In genomic region chr12:105108856-105109255, GRCm38 (mm10) we compare ENCODE assay signal across 34 mouse cellular contexts. TPM values are rescaled to one million over a fixed set of nuclear protein-coding genes. Genes with fewer than 3 reads are reported as not detected.
"Had no signal": no experiment of that assay in that cellular context is flagged by ENCODE, and none has a peak within 500 bp of the region (broad histone marks: within the 10 kb centered on the region; RNA-seq: fewer than 3 reads in every experiment).

No protein-coding gene starts in this region.

- H3K9ac ChIP-seq: heart, embryonic 12.5 days; hindbrain, embryonic 14.5 days; intestine, embryonic 15.5 days; limb, embryonic 12.5 days; liver, embryonic 13.5 days had no signal

- H3K27me3 ChIP-seq: heart, embryonic 12.5 days; intestine, embryonic 15.5 days; limb, embryonic 12.5 days; liver, embryonic 13.5 days had no signal

- H3K4me1 ChIP-seq: intestine, embryonic 15.5 days; liver, embryonic 13.5 days had no signal

- H3K4me3 ChIP-seq: gastrocnemius, adult 2 months; heart, adult 2 months; heart, embryonic 12.5 days; hindbrain, embryonic 10.5 days; intestine, embryonic 15.5 days; layer of hippocampus, adult 2 months; left cerebral cortex, adult 2 months; limb, embryonic 10.5 days; limb, embryonic 12.5 days; liver, embryonic 13.5 days had no signal

- H3K9me3 ChIP-seq: heart, embryonic 12.5 days; hindbrain, embryonic 10.5 days; intestine, embryonic 15.5 days; limb, embryonic 10.5 days; limb, embryonic 12.5 days; liver, embryonic 13.5 days had no signal

- H3K36me3 ChIP-seq: heart, embryonic 12.5 days; hindbrain, embryonic 10.5 days; intestine, embryonic 15.5 days; limb, embryonic 10.5 days; limb, embryonic 12.5 days; liver, embryonic 13.5 days had no signal

- H3K27ac ChIP-seq: heart, adult 2 months; hindbrain, embryonic 10.5 days; hindbrain, embryonic 14.5 days; intestine, embryonic 15.5 days; left cerebral cortex, adult 2 months; limb, embryonic 10.5 days; limb, embryonic 12.5 days; liver, embryonic 13.5 days had no signal

- ATAC-seq: forebrain, embryonic 16.5 days; inflammation-experienced regulatory T-cells, adult 6 months; intestine, embryonic 15.5 days; intestine, postnatal 0 days had no signal

- H3K4me2 ChIP-seq: heart, embryonic 12.5 days; hindbrain, embryonic 14.5 days; intestine, embryonic 15.5 days; limb, embryonic 12.5 days; liver, embryonic 11.5 days; liver, embryonic 13.5 days had no signal

- DNase-seq: gastrocnemius, adult 2 months; gastrocnemius, postnatal 10 days; gastrocnemius, postnatal 25 days; heart, adult 2 months; kidney, adult 18-20 months; kidney, adult 8-10 months; kidney, postnatal 25 days; liver; liver, embryonic 13.5 days had no signal

RNA-seq across cellular contexts. Expression of gene Tcl1b2, which starts 37.0 kb away (rescaled TPM):
- total RNA-seq: gastrocnemius, adult 2 months; gastrocnemius, postnatal 10 days; gastrocnemius, postnatal 25 days; gastrocnemius, postnatal 4 days; granulocyte monocyte progenitor cell, adult 5-6 weeks; heart, adult 2 months; heart, postnatal 14 days; layer of hippocampus, adult 2 months; layer of hippocampus, postnatal 10 days; layer of hippocampus, postnatal 25 days; left cerebral cortex, adult 2 months; left cerebral cortex, postnatal 14 days; left cerebral cortex, postnatal 36 days had no signal
- polyA plus RNA-seq: forebrain, embryonic 16.5 days; frontal cortex, adult 2 months; heart, adult 2 months; heart, embryonic 12.5 days; heart, embryonic 14.5 days; heart, postnatal 0 days; hindbrain, embryonic 10.5 days; hindbrain, embryonic 14.5 days; inflammation-experienced regulatory T-cells, adult 6 months; intestine, embryonic 15.5 days; intestine, postnatal 0 days; kidney, embryonic 14.5 days; kidney, embryonic 16.5 days; limb, embryonic 10.5 days; limb, embryonic 12.5 days; liver, embryonic 11.5 days; liver, embryonic 13.5 days had no signal

RNA-seq across cellular contexts. Expression of gene Tcl1b1, which starts 50.6 kb away (rescaled TPM):
- total RNA-seq: gastrocnemius, adult 2 months; gastrocnemius, postnatal 10 days; gastrocnemius, postnatal 25 days; gastrocnemius, postnatal 4 days; granulocyte monocyte progenitor cell, adult 5-6 weeks; heart, adult 2 months; heart, postnatal 14 days; layer of hippocampus, adult 2 months; layer of hippocampus, postnatal 10 days; layer of hippocampus, postnatal 25 days; left cerebral cortex, adult 2 months; left cerebral cortex, postnatal 14 days; left cerebral cortex, postnatal 36 days had no signal
- polyA plus RNA-seq: forebrain, embryonic 16.5 days; frontal cortex, adult 2 months; heart, adult 2 months; heart, embryonic 12.5 days; heart, embryonic 14.5 days; heart, postnatal 0 days; hindbrain, embryonic 10.5 days; hindbrain, embryonic 14.5 days; inflammation-experienced regulatory T-cells, adult 6 months; intestine, embryonic 15.5 days; intestine, postnatal 0 days; kidney, embryonic 14.5 days; kidney, embryonic 16.5 days; limb, embryonic 10.5 days; limb, embryonic 12.5 days; limb, embryonic 14.5 days; liver, embryonic 11.5 days; liver, embryonic 13.5 days had no signal
